Comparison of ENCODE assay signal across 8 mouse cellular contexts in the genomic region with DNA sequence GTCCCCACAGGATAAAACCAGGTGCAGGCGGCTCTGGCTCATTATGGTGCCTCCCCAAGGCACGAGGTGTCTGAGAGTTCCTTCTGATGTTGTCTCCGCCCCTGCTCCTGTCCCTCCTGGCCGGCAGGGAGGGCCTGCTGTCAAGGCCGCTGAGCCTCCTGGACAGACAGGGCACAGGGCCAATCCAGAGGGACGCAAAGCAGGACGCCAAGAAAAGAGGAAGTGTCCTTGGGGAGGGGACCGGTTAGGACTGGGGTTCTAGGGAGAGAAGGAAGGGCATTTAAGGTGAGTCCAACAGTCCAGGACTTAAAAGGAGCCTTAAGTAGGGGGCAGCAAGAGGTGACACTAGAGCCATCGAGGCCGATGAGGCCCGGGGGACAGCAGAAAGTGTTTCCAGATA. TPM values are rescaled to one million over a fixed set of nuclear protein-coding genes. Genes with fewer than 3 reads are reported as not detected.
DNase-seq lines count a peak whose midpoint lies in the region; ATAC-seq and TF ChIP-seq lines count a peak whose summit lies in the region.

No protein-coding gene starts in this region.

- intact Hi-C loops in left cerebral cortex, postnatal 4 days (cut with DNase I) = no loop called here

- no peak for TF ChIP-seq POLR2A in lung, adult 2 months (IDR thresholded peaks at IDR 0.05; ENCODE audit: borderline replicate concordance, extremely low read depth, low read depth, low read length)

- DNase-seq in left cerebral cortex, postnatal 4 days = peak; percentile 31
- no peak for DNase-seq in left cerebral cortex, adult 18-20 months (ENCODE audit: low spot score in 2 of 2)
- DNase-seq in adrenal gland, adult 2 months = peak; percentile 92
- peak; percentile 78 for DNase-seq in heart, adult 8-10 months (ENCODE audit: low spot score)
- peak; percentile 80 for DNase-seq in kidney, adult 18-20 months
- DNase-seq in lung, adult 2 months = peak; percentile 74
- peak; percentile 54 for DNase-seq in skeletal muscle tissue, adult 2 months (ENCODE audit: low read depth, low spot score)

- WGBS in lung, adult 2 months = 2% methylated on average over 11 of the region's 11 CpGs

- ATAC-seq in activated CD4-positive, CD25-positive, alpha-beta regulatory T cell, adult 4 months = no peak

- no peak for TF ChIP-seq CTCF in lung, adult 2 months (IDR thresholded peaks at IDR 0.05; ENCODE audit: insufficient read depth, low read length)

- peak overlapping the region; percentile 81 for H3K4me3 ChIP-seq in lung, adult 2 months (replicated peaks; ENCODE audit: extremely low read depth, low read depth, low read length)

- H3K4me1 ChIP-seq in lung, adult 2 months (ENCODE audit: control insufficient read depth, insufficient read depth, low read length) = peaks cover 13% of the 10 kb centered on the region

RNA-seq across cellular contexts. Expression of a gene that starts 0.5 kb away (rescaled TPM):
- total RNA-seq in left cerebral cortex, postnatal 4 days (2021) = 10 to 100 TPM; 24.1 to 28.5 TPM
- total RNA-seq in left cerebral cortex, adult 18-20 months (2021) = 10 to 100 TPM; 21.2 to 22.0 TPM
- total RNA-seq in adrenal gland, adult 2 months (2021) = 100 to 1,000 TPM; 214 to 344 TPM
- 360 and 463 TPM in 2 replicates for polyA plus RNA-seq in adrenal gland, adult 2 months (2012; rRNA removed)
- 10 to 100 TPM; 46.3 to 65.6 (median 57.4) TPM for total RNA-seq in heart, adult 8-10 months (2022)
- 126 and 134 TPM in 2 replicates for polyA plus RNA-seq in lung, adult 2 months (2012; rRNA removed)
- polyA plus RNA-seq in activated CD4-positive, CD25-positive, alpha-beta regulatory T cell, adult 4 months (2017; shearing (Covaris generic)) = 10 to 100 TPM; 18.3 to 18.4 TPM

RNA-seq across cellular contexts. Expression of a gene that starts 38.8 kb away (rescaled TPM):
- total RNA-seq in left cerebral cortex, postnatal 4 days (2021) = 10 to 100 TPM; 13.5 TPM
- total RNA-seq in left cerebral cortex, adult 18-20 months (2021) = 1 to 10 TPM; 9.4 to 9.5 TPM
- 1 to 10 TPM; 4.9 to 7.1 TPM for total RNA-seq in adrenal gland, adult 2 months (2021)
- polyA plus RNA-seq in adrenal gland, adult 2 months (2012; rRNA removed) = 4.6 and 5.9 TPM in 2 replicates
- total RNA-seq in heart, adult 8-10 months (2022) = 1 to 10 TPM; 2.6 to 3.3 (median 3.2) TPM
- polyA plus RNA-seq in lung, adult 2 months (2012; rRNA removed) = 5.8 and 7.5 TPM in 2 replicates
- polyA plus RNA-seq in activated CD4-positive, CD25-positive, alpha-beta regulatory T cell, adult 4 months (2017; shearing (Covaris generic)) = 1 to 10 TPM; 3.3 to 4.9 TPM

RNA-seq across cellular contexts. Expression of a gene that starts 38.9 kb away (rescaled TPM):
- total RNA-seq in left cerebral cortex, postnatal 4 days (2021) = 10 to 100 TPM; 51.5 to 52.5 TPM
- total RNA-seq in left cerebral cortex, adult 18-20 months (2021) = 10 to 100 TPM; 52.1 to 55.8 TPM
- 10 to 100 TPM; 70.0 to 74.6 TPM for total RNA-seq in adrenal gland, adult 2 months (2021)
- polyA plus RNA-seq in adrenal gland, adult 2 months (2012; rRNA removed) = 56.4 and 65.9 TPM in 2 replicates
- 10 to 100 TPM; 83.4 to 88.5 (median 86.9) TPM for total RNA-seq in heart, adult 8-10 months (2022)
- polyA plus RNA-seq in lung, adult 2 months (2012; rRNA removed) = 26.9 and 29.5 TPM in 2 replicates
- 100 to 1,000 TPM; 116 to 129 TPM for polyA plus RNA-seq in activated CD4-positive, CD25-positive, alpha-beta regulatory T cell, adult 4 months (2017; shearing (Covaris generic))

Comparison
In these comparisons a context has a peak if more than half of its experiments do, and no peak if none do; other contexts are left out.
1. DNase-seq: peak in left cerebral cortex, postnatal 4 days (single experiment), adrenal gland, adult 2 months (single experiment), heart, adult 8-10 months (single experiment), kidney, adult 18-20 months (single experiment), lung, adult 2 months (single experiment) and skeletal muscle tissue, adult 2 months (single experiment); none in left cerebral cortex, adult 18-20 months (0 of 2).